Mouse (Mus musculus) heart, embryonic 13.5 days (tissue): Measurements from ENCODE around the gene Tns1. TPM values are rescaled to one million over a fixed set of nuclear protein-coding genes. Genes with fewer than 3 reads are reported as not detected.

ENCODE experiments used
- ATAC-seq: fragments of 200-750 bp; cut with Nextera tagmentation; 2 replicates; pipeline ENCODE4 v1.8.0; 2017; ENCODE audit warnings: moderate TSS enrichment; ENCODE audit not compliant: insufficient number of reproducible peaks, low FRiP score, low TSS enrichment; ENCODE audit errors: extremely low read depth
- H3K27ac ChIP-seq: fragments of 300-500 bp; sonication (generic); replicated peaks from 2 replicates; pipeline ENCODE4 v1.5.1; 2015; ENCODE audit warnings: moderate library complexity, mild to moderate bottlenecking, inconsistent platforms
- H3K27me3 ChIP-seq: fragments of 300-500 bp; sonication (generic); replicated peaks from 2 replicates; pipeline ENCODE4 v1.6.1; 2015; ENCODE audit warnings: mild to moderate bottlenecking, inconsistent platforms
- H3K36me3 ChIP-seq: fragments of 300-500 bp; sonication (generic); 2 replicates; pipeline ENCODE4 v1.6.1; 2015; ENCODE audit warnings: mild to moderate bottlenecking, inconsistent platforms
- H3K4me1 ChIP-seq: fragments of 300-500 bp; sonication (generic); 2 replicates; pipeline ENCODE4 v1.6.1; 2015; ENCODE audit warnings: inconsistent platforms
- H3K4me2 ChIP-seq: fragments of 300-500 bp; sonication (generic); 2 replicates; pipeline ENCODE4 v1.6.1; 2015; ENCODE audit warnings: inconsistent platforms, mild to moderate bottlenecking, moderate library complexity
- H3K4me3 ChIP-seq: fragments of 300-500 bp; sonication (generic); 2 replicates; pipeline ENCODE4 v1.5.1; 2015; ENCODE audit warnings: moderate library complexity, mild to moderate bottlenecking, inconsistent platforms
- H3K9ac ChIP-seq: fragments of 300-500 bp; sonication (generic); 2 replicates; pipeline ENCODE4 v1.6.1; 2015; ENCODE audit warnings: inconsistent platforms, mild to moderate bottlenecking, moderate library complexity
- H3K9me3 ChIP-seq: fragments of 300-500 bp; sonication (generic); 2 replicates; pipeline ENCODE4 v1.6.1; 2016; ENCODE audit warnings: inconsistent platforms
- WGBS: fragments of 180-500 bp; shearing (Covaris S2); methylation state at CpG from one replicate; pipeline ENCODE4 v1.1.7; 2015; ENCODE audit warnings: mixed read lengths; 5-methylcytosine and 5-hydroxymethylcytosine counted together
- polyA plus RNA-seq: library from polyadenylated mRNA; unstranded; fragments of >200 nt; fragmentation: Nextera tagmentation; extraction: Ambion mirVana; gene quantifications from 2 replicates; pipeline ENCODE4 v1.2.1, GENCODE M21; 2015

The Tns1 gene
- polyA plus RNA-seq, 1 experiment from 2014 or later, result 105 TPM

DNA sequence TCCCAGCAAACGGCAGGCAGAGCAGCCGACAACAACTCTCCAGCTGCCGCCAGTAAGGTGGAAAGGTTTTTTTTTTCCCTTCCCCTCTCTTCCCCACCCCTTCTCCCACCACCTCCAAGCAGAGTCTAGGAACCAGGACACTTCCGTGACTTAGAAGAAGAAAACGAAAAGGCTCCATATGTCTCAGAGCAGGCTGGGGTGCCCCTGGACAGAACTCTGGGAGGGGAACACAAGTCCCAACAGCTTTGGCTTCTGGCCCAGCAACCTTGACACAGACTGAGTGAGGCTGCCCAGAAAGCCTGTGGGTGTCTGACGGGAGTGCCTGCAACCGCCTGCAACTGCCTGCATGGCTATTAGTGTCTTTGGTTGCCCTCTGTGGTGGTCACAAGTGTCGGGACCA, 160.6 kb downstream of the Tns1 start:
- Histone ChIP-seq H3K4me1 (peaks cover 98% of the 10 kb centered on the region), H3K4me2 (peak overlapping the region; percentile 80), H3K27ac (peak overlapping the region; percentile 100), H3K9ac (peak overlapping the region; percentile 90), H3K4me3 (peak overlapping the region; percentile 64; the same call in 1 of the 2 replicates), H3K9me3 (no peaks in the 10 kb centered on the region), H3K27me3 (no peaks in the 10 kb centered on the region), H3K36me3 (peaks cover 27% of the 10 kb centered on the region)
- ATAC-seq, result no peak
- WGBS, result 12% methylated on average over 8 of the region's 8 CpGs

DNA sequence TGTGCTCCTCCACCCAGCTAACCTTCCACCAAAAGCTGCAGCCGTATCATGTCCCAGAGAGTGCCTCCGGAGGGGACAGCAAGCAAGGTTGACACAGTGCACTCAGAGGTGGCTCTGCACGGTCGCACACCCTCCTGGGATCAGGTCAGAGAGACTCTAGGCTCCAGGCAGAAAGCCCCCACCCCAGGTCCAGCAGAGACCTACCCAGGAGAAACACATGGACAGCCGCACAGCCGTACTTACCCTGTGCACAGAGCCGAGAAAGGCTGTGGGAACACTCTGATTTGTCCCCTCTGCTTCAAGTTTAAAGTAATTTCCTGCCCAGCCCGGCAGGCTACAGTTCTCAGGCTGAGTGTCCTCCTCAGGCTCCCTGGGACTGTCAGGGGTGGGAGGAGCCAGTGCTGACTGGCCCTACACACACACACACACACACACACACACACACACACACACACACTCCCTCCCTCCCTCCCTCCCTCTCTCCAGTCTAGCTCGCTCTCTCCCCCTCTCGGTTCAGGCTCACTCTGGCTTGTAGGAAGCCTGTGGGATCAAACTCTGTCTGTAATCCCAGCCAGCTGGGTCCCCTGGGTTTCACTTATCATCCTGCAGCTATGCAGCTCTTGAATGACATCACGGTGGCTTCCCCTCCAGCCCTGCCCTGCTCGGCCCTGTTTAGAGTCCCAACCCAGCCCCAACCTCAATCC, 161.4 kb downstream of the Tns1 start:
- Histone ChIP-seq H3K4me1 (peaks cover 98% of the 10 kb centered on the region), H3K9me3 (no peaks in the 10 kb centered on the region), H3K36me3 (peaks cover 26% of the 10 kb centered on the region), H3K27ac (peak overlapping the region; percentile 100), H3K27me3 (no peaks in the 10 kb centered on the region), H3K9ac (peak overlapping the region; percentile 90), H3K4me3 (peak overlapping the region; percentile 64), H3K4me2 (peak overlapping the region; percentile 80)
- WGBS, result 2% methylated on average over 12 of the region's 12 CpGs
- peak; percentile 76 for ATAC-seq

DNA sequence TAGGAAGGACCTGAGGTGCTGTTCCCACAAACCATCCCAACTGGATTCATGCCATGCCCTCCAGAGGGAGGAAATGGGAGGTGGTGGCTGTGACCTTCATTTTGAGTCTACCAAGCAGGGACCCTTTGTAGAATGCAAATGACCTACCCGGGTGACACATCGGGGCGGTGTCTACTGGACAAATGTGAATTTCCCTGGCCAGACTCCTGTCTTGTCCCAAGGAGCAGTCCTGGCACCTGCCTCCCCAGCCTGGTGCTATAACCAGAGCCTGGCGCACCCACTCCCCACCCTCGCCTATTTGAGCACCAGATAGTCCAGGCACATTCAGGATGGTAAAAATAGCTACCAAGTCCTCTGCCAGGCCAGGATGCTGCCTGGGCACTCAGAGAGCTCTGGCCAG, 162.2 kb downstream of the Tns1 start:
- peak overlapping the region; percentile 80 for H3K4me2 ChIP-seq
- H3K27ac ChIP-seq, result peak overlapping the region; percentile 100
- H3K27me3 ChIP-seq, result no peaks in the 10 kb centered on the region
- H3K36me3 ChIP-seq, result peaks cover 26% of the 10 kb centered on the region
- H3K9me3 ChIP-seq, result no peaks in the 10 kb centered on the region
- H3K4me3 ChIP-seq, result peak overlapping the region; percentile 64
- H3K4me1 ChIP-seq, result peaks cover 98% of the 10 kb centered on the region
- ATAC-seq, result no peak
- peak overlapping the region; percentile 90 for H3K9ac ChIP-seq
- 47% methylated on average over 5 of the region's 5 CpGs for WGBS

DNA sequence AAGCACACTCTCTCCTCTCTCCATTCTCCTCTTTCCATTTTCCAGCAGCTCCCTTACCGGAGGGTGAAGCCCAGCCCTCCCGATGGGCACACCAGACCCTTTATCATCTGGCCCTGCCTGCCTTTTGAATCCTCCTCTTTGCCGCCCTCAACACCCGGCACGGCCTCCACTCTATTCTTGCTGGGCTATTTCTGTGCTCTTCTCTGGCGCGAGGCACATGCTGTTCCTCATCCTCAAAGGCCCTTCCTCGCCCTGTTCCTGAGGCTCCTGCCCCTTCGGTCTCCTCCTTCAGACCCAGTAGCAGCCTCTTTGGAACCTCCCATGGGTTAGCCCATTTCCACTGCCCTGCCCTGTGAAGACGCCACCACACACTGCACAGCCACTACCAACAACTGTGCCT, 164.5 kb downstream of the Tns1 start:
- peak overlapping the region; percentile 64 for H3K4me3 ChIP-seq
- peaks cover 98% of the 10 kb centered on the region for H3K4me1 ChIP-seq
- WGBS, result 44% methylated on average over 10 of the region's 10 CpGs
- H3K27ac ChIP-seq, result peak overlapping the region; percentile 92
- H3K9ac ChIP-seq, result peak overlapping the region; percentile 90
- H3K27me3 ChIP-seq, result no peaks in the 10 kb centered on the region
- H3K4me2 ChIP-seq, result peak overlapping the region; percentile 80
- no peak for ATAC-seq
- no peaks in the 10 kb centered on the region for H3K9me3 ChIP-seq
- H3K36me3 ChIP-seq, result peaks cover 29% of the 10 kb centered on the region

DNA sequence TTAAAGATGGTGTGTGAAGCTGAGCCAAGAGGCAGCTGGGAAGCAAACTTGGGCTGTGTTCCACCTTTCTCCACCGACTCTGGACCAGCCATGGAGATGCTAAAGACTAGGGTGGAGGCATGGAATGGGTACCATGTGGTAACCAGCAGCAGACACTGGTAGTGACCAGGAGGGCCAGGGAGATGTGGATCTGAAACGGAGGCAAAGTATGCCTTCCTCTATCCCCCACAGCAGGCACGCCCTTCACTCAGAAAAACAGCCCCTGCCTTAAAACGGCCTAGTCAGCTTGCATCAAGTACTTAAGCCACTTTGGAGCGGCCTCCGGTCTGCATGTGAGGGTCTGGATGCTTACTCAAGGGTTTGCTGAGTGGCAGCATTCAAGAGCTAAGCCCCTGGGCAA, 164.9 kb downstream of the Tns1 start:
- no peaks in the 10 kb centered on the region for H3K9me3 ChIP-seq
- peak overlapping the region; percentile 80 for H3K4me2 ChIP-seq
- 48% methylated on average over 6 of the region's 6 CpGs for WGBS
- peaks cover 98% of the 10 kb centered on the region for H3K4me1 ChIP-seq
- peaks cover 30% of the 10 kb centered on the region for H3K36me3 ChIP-seq
- peak overlapping the region; percentile 92 for H3K27ac ChIP-seq
- H3K4me3 ChIP-seq, result peak overlapping the region; percentile 64
- H3K9ac ChIP-seq, result peak overlapping the region; percentile 90
- H3K27me3 ChIP-seq, result no peaks in the 10 kb centered on the region
- ATAC-seq, result no peak

DNA sequence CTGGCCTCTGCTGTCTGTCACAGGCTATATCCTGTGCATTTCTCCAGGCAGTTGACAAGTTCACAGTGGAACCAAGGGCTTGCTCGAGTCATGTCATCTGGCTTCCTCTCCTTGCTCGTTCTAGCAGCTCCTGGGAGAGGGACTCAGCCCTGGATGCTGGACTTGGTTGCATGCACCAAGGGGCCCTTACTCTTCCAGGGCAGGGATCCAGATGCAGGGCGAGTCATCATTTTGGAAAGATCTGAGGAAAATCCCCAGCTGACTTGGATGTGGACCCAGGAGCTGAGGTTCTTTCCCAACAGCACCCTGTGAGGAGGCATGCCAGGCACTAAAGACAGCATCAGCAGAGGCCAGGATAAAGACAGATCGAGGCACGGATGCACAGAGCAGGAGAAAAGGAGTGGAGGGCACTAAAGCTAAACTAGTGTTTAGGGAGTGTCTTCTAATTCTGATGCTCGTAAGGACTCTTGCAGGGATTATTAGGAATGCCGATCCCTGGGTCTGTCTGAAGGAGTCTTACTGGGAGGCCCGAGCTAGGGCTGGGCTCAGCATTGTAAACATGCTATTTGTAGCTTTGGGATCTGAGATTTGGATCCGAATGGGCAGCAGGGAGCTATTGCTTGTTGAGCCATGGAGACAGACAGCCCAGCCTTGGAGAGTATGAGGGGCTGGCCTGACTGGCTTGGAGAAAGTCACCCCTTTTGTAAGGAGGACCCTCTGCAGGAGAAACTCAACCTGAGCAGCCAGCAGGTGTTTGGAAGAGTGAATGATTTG, 165.9 kb downstream of the Tns1 start:
- no peak overlapping the region for H3K4me3 ChIP-seq
- H3K4me1 ChIP-seq, result peaks cover 98% of the 10 kb centered on the region
- peak overlapping the region; percentile 90 for H3K9ac ChIP-seq
- no peaks in the 10 kb centered on the region for H3K9me3 ChIP-seq
- H3K27me3 ChIP-seq, result no peaks in the 10 kb centered on the region
- peak overlapping the region; percentile 80 for H3K4me2 ChIP-seq
- no peak for ATAC-seq
- H3K36me3 ChIP-seq, result peaks cover 39% of the 10 kb centered on the region
- peak overlapping the region; percentile 92 for H3K27ac ChIP-seq
- 29% methylated on average over 9 of the region's 9 CpGs for WGBS

DNA sequence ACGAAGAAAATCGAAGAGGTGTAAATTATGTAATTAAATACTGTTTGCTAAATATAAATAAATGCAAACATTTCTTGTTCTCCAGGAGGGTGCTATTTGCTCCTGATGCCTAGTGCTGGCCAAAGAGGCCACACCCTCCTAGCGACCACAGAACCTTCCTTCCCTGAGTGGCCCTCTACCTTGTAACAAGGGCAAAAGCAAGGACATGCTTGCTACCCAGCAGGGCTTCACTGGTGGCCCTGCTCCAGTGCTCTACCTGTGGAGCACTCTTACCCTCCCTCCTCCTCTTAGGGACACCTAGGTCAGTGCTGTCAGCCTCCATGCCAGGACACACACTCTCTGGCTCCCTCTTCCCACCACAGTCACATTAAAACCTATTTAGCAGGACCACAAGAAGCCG, 166.8 kb downstream of the Tns1 start:
- Histone ChIP-seq H3K4me3 (no peak overlapping the region), H3K9ac (peak overlapping the region; percentile 90), H3K27ac (peak overlapping the region; percentile 92), H3K27me3 (no peaks in the 10 kb centered on the region), H3K9me3 (no peaks in the 10 kb centered on the region), H3K36me3 (peaks cover 49% of the 10 kb centered on the region), H3K4me1 (peaks cover 100% of the 10 kb centered on the region), H3K4me2 (peak overlapping the region; percentile 80)
- ATAC-seq, result no peak
- 68% methylated on average over 4 of the region's 4 CpGs for WGBS

DNA sequence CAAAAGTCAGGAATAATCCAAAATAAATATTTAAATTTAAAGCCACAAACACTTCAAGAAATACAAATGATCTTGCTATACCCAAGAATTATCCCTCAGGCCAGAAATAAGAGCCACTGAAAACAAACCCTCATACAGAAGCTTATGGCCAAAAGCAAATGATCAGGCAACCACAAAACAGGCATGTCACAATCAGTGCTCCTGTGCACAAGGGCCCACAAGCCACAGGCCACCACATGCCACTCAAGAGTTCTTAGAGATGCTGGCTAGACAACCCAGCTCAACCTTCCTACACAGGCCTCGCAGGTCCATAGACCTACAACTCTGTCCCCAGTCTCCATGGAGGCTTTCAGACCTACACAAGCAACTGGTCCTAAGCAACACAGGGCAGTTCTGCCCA, 167.9 kb downstream of the Tns1 start:
- peak overlapping the region; percentile 92 for H3K27ac ChIP-seq
- H3K36me3 ChIP-seq, result peaks cover 59% of the 10 kb centered on the region
- no peak overlapping the region for H3K4me3 ChIP-seq
- WGBS, result 73% methylated on average over 1 of the region's 1 CpGs
- H3K4me1 ChIP-seq, result peaks cover 98% of the 10 kb centered on the region
- no peaks in the 10 kb centered on the region for H3K9me3 ChIP-seq
- peak overlapping the region; percentile 90 for H3K9ac ChIP-seq
- H3K4me2 ChIP-seq, result no peak overlapping the region
- no peaks in the 10 kb centered on the region for H3K27me3 ChIP-seq
- no peak for ATAC-seq

DNA sequence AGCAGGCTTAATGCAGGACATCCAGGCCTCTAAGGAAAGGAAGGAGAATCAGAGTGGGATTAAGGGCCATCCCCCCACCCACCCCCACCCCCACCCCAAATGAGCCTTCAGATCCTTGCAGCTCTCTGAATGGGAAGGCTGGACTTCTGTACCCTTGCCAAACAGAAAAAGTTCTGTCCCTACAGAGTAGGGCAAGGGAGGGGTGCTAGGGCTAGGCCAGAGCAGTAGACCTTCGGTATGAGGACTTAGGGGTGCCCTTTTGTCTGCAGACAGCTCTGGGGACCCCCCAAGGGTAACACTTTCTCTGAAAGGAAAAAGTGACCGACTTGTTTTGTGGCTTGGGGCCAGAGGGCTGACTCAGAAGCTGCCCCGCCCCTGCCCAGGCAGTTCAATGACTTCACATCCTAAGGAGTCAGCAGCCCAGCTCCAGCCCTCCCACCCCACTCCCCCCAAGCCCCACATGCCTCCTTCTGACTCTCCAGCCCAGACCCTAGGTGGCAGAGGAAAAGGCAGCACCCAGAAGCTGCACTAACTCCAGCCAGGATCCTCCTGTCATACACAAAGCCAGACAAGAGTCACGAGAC, 168.9 kb downstream of the Tns1 start:
- no peaks in the 10 kb centered on the region for H3K9me3 ChIP-seq

DNA sequence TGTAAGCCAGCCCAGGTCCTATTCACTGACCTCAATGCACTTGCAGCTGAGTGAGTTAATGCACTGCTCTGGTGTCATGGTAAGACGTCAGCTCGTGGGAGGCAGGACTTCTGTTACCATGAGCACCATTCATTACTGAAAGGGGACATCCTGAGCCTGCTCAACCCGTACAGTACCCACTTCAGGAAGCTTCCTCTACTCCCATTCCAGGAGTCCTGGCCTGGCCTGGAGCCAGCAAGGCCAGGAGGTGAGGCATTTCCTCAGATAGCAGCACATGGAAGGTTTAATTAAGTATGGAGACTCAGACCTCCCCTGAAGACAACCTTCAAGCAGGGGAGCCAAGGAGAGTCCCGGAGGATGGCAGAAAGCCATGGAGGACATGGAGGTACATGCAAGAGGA, 169.6 kb downstream of the Tns1 start:
- peak overlapping the region; percentile 90 for H3K9ac ChIP-seq

More for the DNA sequence above, 168.9 kb downstream of the Tns1 start:
- ATAC-seq, result no peak; the same call in 1 of the 2 replicates
- peak overlapping the region; percentile 92 for H3K27ac ChIP-seq
- H3K4me3 ChIP-seq, result 0 out of 2 replicates have a peak overlapping the region, but pooled peaks have one; percentile 0
- H3K4me1 ChIP-seq, result peaks cover 98% of the 10 kb centered on the region
- H3K4me2 ChIP-seq, result peak overlapping the region; percentile 45
- H3K27me3 ChIP-seq, result no peaks in the 10 kb centered on the region
- peaks cover 59% of the 10 kb centered on the region for H3K36me3 ChIP-seq
- peak overlapping the region; percentile 90 for H3K9ac ChIP-seq
- 7% methylated on average over 4 of the region's 4 CpGs for WGBS

DNA sequence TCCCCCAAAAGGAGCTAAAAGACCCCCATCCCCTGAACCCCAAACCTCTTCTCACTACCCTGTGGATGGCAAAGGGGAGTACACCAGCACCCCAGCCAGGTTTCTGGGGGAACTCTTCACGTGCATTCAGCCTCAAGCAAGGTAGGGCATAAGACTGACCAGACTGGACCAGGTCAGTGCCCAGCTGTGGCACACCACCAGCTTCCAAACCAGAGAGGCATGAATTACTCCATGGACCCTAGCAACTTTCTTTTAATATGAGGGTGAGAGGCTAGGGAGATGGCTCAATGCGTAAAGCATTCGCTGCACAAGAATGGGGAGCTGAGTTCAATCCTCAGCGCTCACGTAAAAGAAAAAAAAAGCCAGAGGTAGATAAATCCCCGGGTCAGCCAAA, 170.2 kb downstream of the Tns1 start:
- no peak for ATAC-seq
- H3K27ac ChIP-seq, result peak overlapping the region; percentile 5; the same call in 1 of the 2 replicates

More for the DNA sequence above, 169.6 kb downstream of the Tns1 start:
- no peaks in the 10 kb centered on the region for H3K27me3 ChIP-seq
- 13% methylated on average over 4 of the region's 4 CpGs for WGBS
- no peak overlapping the region for H3K4me3 ChIP-seq
- ATAC-seq, result no peak
- peaks cover 98% of the 10 kb centered on the region for H3K4me1 ChIP-seq
- H3K4me2 ChIP-seq, result peak overlapping the region; percentile 45; the same call in 1 of the 2 replicates
- peaks cover 65% of the 10 kb centered on the region for H3K36me3 ChIP-seq
- H3K9me3 ChIP-seq, result no peaks in the 10 kb centered on the region
- H3K27ac ChIP-seq, result peak overlapping the region; percentile 92

More for the DNA sequence above, 170.2 kb downstream of the Tns1 start:
- peaks cover 65% of the 10 kb centered on the region for H3K36me3 ChIP-seq
- WGBS, result 77% methylated on average over 6 of the region's 6 CpGs
- H3K27me3 ChIP-seq, result no peaks in the 10 kb centered on the region
- no peak overlapping the region for H3K4me3 ChIP-seq
- H3K4me2 ChIP-seq, result no peak overlapping the region
- peak overlapping the region; percentile 61 for H3K9ac ChIP-seq
- peaks cover 98% of the 10 kb centered on the region for H3K4me1 ChIP-seq
- H3K9me3 ChIP-seq, result no peaks in the 10 kb centered on the region
